Mouse (Mus musculus): ENCODE data around the gene Tat.

GRCm38 (mm10) chr8:109968837-109969236 lies 21.4 kb upstream of the Tat start:
- TF ChIP-seq POLR2A (IDR thresholded peaks at IDR 0.05; ENCODE audit: insufficient read length, low read depth) (no peak), E2F4 (IDR thresholded peaks at IDR 0.05; ENCODE audit: insufficient read depth) (no peak), POLR2AphosphoS2 (IDR thresholded peaks at IDR 0.05; ENCODE audit: insufficient read length, low read depth) (no peak), USF1 (IDR thresholded peaks at IDR 0.05; ENCODE audit: low read depth) (no peak)

All from myocyte (in vitro differentiated cells).